Mouse (Mus musculus): ENCODE measurements around the gene Armh3.

DNA sequence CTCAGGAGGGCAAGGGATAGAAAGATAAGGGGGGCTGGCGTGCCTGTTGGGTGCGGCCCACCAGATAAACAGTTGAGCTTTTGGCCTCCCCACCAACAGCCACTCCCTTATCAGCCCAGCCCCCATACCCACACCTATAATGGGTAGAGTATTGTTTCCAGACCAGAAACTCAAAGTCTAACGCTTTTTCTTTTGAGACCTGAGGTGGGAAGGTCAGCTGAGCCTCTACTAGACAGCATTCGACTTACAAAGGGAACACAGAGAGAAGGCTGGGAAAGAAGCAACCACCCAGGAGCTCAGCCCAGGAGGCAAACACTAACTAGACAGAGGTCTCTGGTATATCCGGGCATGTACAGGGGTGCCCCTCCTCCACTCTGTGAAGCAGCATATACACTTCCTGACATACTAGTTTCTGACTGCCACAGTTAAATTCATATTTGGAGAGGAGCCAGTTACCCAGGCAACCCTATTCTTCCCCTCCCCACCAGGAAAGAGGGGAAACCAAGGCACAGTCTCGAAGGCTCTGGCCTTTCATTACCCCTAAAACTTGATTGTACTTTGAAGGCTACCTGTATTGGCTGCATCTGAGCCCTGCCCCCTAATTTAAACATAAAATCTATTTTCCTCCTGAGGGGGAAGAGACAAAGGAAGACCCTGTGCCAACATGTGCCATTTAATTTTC is 39.1 kb upstream of the Armh3 start:
- no peak for TF ChIP-seq CTCF (IDR thresholded peaks at IDR 0.05; ENCODE audit: borderline replicate concordance, insufficient read depth, low read length)
- no peak for TF ChIP-seq POLR2A (IDR thresholded peaks at IDR 0.05; ENCODE audit: low read depth, low read length)
